Mouse (Mus musculus) liver, embryonic 18 days (tissue): ENCODE results near the gene Cyren. TPM values are rescaled to one million over a fixed set of nuclear protein-coding genes. Genes with fewer than 3 reads are reported as not detected.

Source experiments
- polyA plus RNA-seq: library from polyadenylated mRNA; depleted of rRNA; stranded (reverse); fragments of >200 nt; gene quantifications from 2 replicates; pipeline ENCODE4 v1.2.3, GENCODE M21; 2012; rRNA removed

Gene Cyren
- 4.4 and 5.3 TPM in 2 replicates for polyA plus RNA-seq

DNA sequence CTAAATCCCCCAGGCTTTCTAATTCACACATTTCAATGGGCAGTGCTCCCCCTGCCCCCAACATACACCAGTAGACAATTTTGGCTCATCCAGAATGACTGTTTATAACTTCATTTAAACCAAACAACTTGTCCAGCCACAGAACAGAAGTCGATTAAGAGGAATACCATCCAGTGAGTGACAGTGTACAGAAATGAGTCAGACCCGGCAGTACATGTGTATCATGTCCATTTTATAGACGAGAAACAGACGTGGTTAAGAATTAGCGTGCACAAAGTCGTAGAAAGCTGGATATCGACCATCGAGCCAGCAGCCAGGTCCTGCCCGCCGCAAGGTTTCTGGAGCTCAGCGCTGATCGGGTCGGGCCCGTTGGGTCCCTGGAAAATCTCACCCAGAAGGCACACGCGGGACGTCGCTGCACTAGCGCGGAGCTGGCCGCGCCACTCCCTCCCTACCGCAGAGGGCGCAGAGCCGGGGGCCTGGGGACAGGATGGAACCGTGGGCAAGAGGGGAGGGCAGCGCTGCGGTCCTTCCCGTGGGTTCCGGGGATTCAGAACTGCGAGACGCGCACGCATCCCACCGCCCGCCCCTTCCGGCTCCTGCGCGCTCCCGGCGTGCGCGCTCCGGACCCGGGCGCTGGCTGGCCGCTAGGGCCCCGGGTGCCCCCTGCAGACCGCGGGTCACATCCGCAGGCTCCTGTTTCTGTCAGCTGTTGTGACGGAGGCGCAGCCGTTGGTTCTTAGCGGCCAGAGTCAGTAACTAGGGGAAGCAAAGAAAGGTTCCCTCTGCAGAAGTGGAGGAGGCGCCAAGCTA, at the start of gene Cyren:
Gene Cyren (minus strand): TSS at position 552 of the 813 bp plus-strand sequence.

DNA sequence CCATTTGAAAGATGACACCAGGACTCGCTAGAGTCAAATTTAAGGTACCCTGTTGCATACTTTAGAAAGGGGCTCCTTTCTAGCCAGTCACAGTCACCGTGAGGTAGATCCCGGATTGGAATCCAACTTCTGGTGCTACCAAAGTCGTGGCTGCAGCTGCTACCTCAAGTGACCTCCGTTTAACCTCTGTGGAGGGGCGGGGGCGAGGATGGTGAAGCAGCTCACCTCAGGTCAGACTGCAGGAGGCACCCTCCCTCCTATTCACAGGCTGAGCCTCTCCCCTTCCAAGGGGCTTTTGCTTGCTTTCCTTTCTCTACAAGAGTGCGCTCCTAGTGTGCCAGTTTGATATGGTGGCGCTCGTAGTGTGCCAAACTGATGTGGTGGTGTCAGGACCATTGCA, 42.1 kb upstream of the Cyren start, which contains the start of gene Stra8:
Gene Stra8 (plus strand): TSS at position 208 of the 400 bp plus-strand sequence.

DNA sequence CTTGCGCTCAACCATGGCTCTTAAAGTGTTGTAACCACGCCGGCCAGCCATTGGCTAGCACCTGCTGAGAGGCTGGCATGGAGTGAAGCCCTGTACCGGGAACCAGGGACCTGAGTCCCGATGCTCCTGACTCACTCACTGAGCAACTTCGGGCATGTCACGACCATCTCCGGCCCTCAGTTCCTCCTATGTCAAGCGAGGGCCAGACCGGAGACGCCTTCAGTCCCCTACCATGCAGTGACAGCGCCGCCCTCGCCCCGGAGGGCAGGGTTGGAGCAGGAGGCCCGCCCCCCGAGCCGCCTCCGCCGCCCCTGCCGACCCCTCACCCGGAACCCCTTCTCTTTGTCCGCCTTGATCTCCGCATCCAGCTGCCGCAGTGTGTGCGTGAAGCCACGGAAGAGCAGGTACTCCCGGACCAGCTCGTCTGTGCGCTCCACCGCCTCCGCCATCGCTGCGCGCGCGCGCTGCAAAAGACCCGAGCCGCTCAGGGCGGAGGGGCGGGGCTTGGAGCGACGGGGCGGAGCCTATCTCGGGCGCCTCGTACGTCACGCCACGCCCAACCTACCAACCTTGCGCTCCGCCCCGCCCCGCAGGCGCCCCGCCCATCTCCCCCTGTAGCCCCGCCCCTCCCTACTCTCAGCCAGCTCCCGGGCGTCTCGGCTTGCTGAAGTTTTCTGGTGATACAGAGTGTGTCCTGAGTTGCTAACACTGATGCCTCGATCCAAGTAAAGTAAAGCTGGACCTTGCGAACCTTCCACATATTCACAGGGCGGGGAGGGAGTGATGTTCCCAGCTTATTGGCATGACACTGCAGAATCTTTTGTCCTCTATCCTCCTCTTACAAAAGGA, 32.7 kb upstream of the Cyren start, which contains the start of gene Wdr91:
Gene Wdr91 (minus strand): TSS at position 506 of the 849 bp plus-strand sequence.

DNA sequence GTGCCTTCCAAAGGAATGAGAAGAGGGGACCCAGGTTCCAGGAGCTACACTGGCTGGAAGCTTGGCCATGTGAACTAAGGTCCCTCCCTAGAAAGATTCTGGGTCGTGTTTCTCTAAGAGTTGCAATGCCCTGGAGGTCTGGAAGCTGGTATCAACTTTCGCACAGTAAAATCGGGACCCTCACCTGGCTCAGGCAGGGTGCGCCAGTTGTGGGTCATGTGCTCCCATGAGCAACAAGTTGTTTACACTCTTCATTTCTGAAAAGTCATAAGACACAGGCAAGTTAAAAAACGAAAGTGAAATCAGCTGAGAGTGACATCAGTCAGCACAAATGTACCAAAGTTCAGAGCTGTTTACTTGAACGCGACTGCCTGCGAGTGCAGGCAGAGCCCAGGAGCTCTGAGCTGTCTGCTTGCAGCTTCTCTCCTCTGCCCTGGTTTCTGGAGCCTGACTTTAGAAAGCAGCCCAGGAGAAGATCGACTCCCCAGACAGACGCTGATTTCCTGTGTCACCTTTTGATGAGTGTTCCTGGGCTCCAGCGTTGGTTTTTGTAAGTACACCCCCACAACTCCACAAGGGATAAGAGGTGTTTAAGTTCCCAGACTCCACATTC, 15.0 kb downstream of the Cyren start, which contains the start of gene Tmem140:
Gene Tmem140 (plus strand): TSS at position 356 of the 613 bp plus-strand sequence.

Other genes starting within 250 kb of the Cyren start
- gene Agbl3, start 97.6 kb downstream of the Cyren start, polyA plus RNA-seq = 2.7 and 2.8 TPM in 2 replicates
- 8.6 and 11.4 TPM in 2 replicates for gene Tmem140, start 14.9 kb downstream of the Cyren start, polyA plus RNA-seq
- gene Wdr91, start 32.8 kb upstream of the Cyren start, polyA plus RNA-seq = 10.0 and 11.6 TPM in 2 replicates
- gene Stra8, start 42.1 kb upstream of the Cyren start, polyA plus RNA-seq = not detected in 2 replicates
- 0.10 and 0.11 TPM in 2 replicates for gene Slc23a4, start 110.3 kb upstream of the Cyren start, polyA plus RNA-seq